Mouse (Mus musculus): Measurements from ENCODE around the gene Mylk3.

DNA sequence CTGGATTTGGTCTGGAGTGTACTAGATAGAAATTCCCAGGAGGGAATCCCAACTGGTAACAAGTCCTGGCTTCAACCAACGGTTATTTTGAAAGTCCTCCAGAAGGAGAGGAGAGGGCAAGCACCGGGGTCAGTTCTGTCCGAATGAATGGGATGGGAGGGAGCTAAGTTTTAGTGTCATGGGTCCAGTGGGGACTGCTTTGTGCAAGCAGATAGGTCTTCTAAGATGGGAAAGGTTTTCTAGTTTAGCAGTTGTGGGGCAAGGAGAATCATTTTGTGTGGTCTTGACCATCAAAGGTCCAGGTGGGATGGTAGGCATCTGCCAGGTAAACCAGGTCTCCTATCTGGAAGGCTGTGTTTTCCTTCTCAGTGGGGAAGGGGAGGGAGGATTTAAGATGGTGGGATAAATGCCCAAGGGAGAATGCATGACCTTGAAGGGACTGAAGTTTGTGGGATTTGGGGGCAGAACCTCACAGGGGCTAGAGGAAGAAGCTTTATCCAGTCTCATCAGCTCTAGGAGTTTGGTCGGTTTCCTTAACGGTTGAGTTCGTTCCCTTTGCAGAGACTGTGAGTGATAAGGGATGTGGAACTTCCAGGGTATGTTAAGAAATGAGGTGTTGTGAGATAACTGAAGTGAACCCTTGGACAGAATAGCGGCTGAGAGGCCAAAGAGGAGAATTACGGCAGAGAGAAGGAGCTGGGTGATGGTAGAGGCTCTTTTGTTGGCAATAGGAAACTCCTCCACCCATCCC, 9.7 kb upstream of the Mylk3 start:
- TF ChIP-seq ZC3H11A (IDR thresholded peaks at IDR 0.05; ENCODE audit: borderline replicate concordance, low read depth, low read length), result no peak
- TF ChIP-seq MAFK (IDR thresholded peaks at IDR 0.05; ENCODE audit: insufficient read depth, low read depth, low read length), result no peak
- TF ChIP-seq ZNF384 (IDR thresholded peaks at IDR 0.05; ENCODE audit: low read depth, low read length), result no peak
- TF ChIP-seq CHD2 (IDR thresholded peaks at IDR 0.05; ENCODE audit: low read depth, low read length), result no peak
